Mouse (Mus musculus) 3T3-L1 (cell line): ENCODE measurements around the gene Pak2.

Experiments used
- DNase-seq: peaks from one replicate; pipeline ENCODE4 v3.0.0-alpha.2; 2015; ENCODE audit warnings: low read depth, low spot score

Pak2 gene

GRCm38 (mm10) chr16:32078991-32079511 is at the start of gene Pak2:
TSS of gene Pak2 (minus strand) at chr16:32079342.
- DNase-seq, result peak; percentile 83

GRCm38 (mm10) chr16:32127046-32127445 is 47.9 kb upstream of the Pak2 start:
- DNase-seq, result no peak

GRCm38 (mm10) chr16:32125364-32125763 is 46.2 kb upstream of the Pak2 start:
- no peak for DNase-seq

GRCm38 (mm10) chr16:32124444-32125335 is 45.5 kb upstream of the Pak2 start:
- no peak for DNase-seq

- no peak for DNase-seq
These were observed 44.9 kb upstream of the Pak2 start for GRCm38 (mm10) chr16:32124020-32124419.

- DNase-seq, result no peak
These were observed 41.3 kb upstream of the Pak2 start for GRCm38 (mm10) chr16:32120454-32120853.

- DNase-seq, result no peak
These were observed 37.0 kb upstream of the Pak2 start for GRCm38 (mm10) chr16:32116186-32116585.

GRCm38 (mm10) chr16:32115781-32116180 is 36.6 kb upstream of the Pak2 start:
- no peak for DNase-seq

- DNase-seq, result peak; percentile 84
These were observed 36.0 kb upstream of the Pak2 start for GRCm38 (mm10) chr16:32114968-32115695.

GRCm38 (mm10) chr16:32114406-32114805 is 35.3 kb upstream of the Pak2 start:
- no peak for DNase-seq

- DNase-seq, result no peak
These were observed 34.5 kb upstream of the Pak2 start for GRCm38 (mm10) chr16:32113541-32114218.

GRCm38 (mm10) chr16:32110951-32111699 is 32.0 kb upstream of the Pak2 start:
- DNase-seq, result peak; percentile 40

- no peak for DNase-seq
These were observed 29.4 kb upstream of the Pak2 start for GRCm38 (mm10) chr16:32108578-32108977.

- DNase-seq, result no peak
These were observed 29.0 kb upstream of the Pak2 start for GRCm38 (mm10) chr16:32108170-32108569.

GRCm38 (mm10) chr16:32107342-32108045 is 28.4 kb upstream of the Pak2 start:
- no peak for DNase-seq

GRCm38 (mm10) chr16:32105698-32106097 is 26.6 kb upstream of the Pak2 start:
- DNase-seq, result no peak

GRCm38 (mm10) chr16:32102295-32102694 is 23.2 kb upstream of the Pak2 start:
- no peak for DNase-seq

GRCm38 (mm10) chr16:32099638-32100150 is 20.6 kb upstream of the Pak2 start, which contains the start of the genes Pigx and Cep19:
TSS of gene Pigx (minus strand) at chr16:32099740.
TSS of gene Cep19 (plus strand) at chr16:32099800.
- peak; percentile 88 for DNase-seq

- peak; percentile 32 for DNase-seq
These were observed 19.9 kb upstream of the Pak2 start for GRCm38 (mm10) chr16:32098897-32099637.
